Mouse (Mus musculus) left cerebral cortex, postnatal 25 days (tissue): ENCODE results near the gene Rassf4. TPM values are rescaled to one million over a fixed set of nuclear protein-coding genes. Genes with fewer than 3 reads are reported as not detected.

ENCODE experiments used
- DNase-seq, 2 experiments: peaks; one replicate each; pipeline ENCODE4 v3.0.0; 2022; ENCODE audit warnings: low spot score in 2 of 2, mixed read lengths in 1 of 2
- intact Hi-C: fragments of 180-260 bp; cut with DNase I; formaldehyde crosslinking; loops from one replicate; pipeline ENCODE4 v1.15.1; 2025
- total RNA-seq, 2 experiments: library from RNA; stranded (reverse); gene quantifications; 2 replicates each; pipeline ENCODE4 v1.2.3; 2021

The Rassf4 gene
- 1 to 10 TPM; 4.6 to 4.8 TPM for total RNA-seq

GRCm38 (mm10) chr6:116673471-116674282 lies at the start of gene Rassf4:
Gene Rassf4 (minus strand): TSS chr6:116673952.
- DNase-seq = peak; percentile 57 to 71
- intact Hi-C loops = no loop called here

GRCm38 (mm10) chr6:116718920-116719319 lies 45.2 kb upstream of the Rassf4 start:
- intact Hi-C loops = no loop called here
- DNase-seq = peak in 1 of 2 experiments; percentile 25

- DNase-seq = no peak
- intact Hi-C loops = no loop called here
These were observed 44.6 kb upstream of the Rassf4 start for GRCm38 (mm10) chr6:116718361-116718760.

GRCm38 (mm10) chr6:116717851-116718250 lies 44.1 kb upstream of the Rassf4 start:
- no peak for DNase-seq
- intact Hi-C loops = no loop called here

- intact Hi-C loops = no loop called here
- DNase-seq = no peak
These were observed 42.9 kb upstream of the Rassf4 start, which contains the start of gene Tmem72 for GRCm38 (mm10) chr6:116716666-116717065. Gene Tmem72 (minus strand): TSS chr6:116716913.

GRCm38 (mm10) chr6:116715166-116715565 lies 41.4 kb upstream of the Rassf4 start:
- DNase-seq = no peak
- intact Hi-C loops = no loop called here

GRCm38 (mm10) chr6:116714576-116714975 lies 40.8 kb upstream of the Rassf4 start:
- peak in 1 of 2 experiments; percentile 38 for DNase-seq
- intact Hi-C loops = no loop called here

GRCm38 (mm10) chr6:116713966-116714365 lies 40.2 kb upstream of the Rassf4 start:
- intact Hi-C loops = no loop called here
- peak in 1 of 2 experiments; percentile 64 for DNase-seq

GRCm38 (mm10) chr6:116712503-116712902 lies 38.8 kb upstream of the Rassf4 start:
- intact Hi-C loops = no loop called here
- no peak for DNase-seq

- intact Hi-C loops = no loop called here
- DNase-seq = no peak
These were observed 38.3 kb upstream of the Rassf4 start for GRCm38 (mm10) chr6:116712062-116712461.

- DNase-seq = peak in 1 of 2 experiments; percentile 13
- intact Hi-C loops = no loop called here
These were observed 30.6 kb upstream of the Rassf4 start for GRCm38 (mm10) chr6:116704320-116704719.

- intact Hi-C loops = no loop called here
- no peak for DNase-seq
These were observed 27.1 kb upstream of the Rassf4 start for GRCm38 (mm10) chr6:116700821-116701220.

- intact Hi-C loops = loop anchor here (1.0 kb wide), 1 partner anchor 44 kb away; no protein-coding TSS in a partner anchor
- DNase-seq = no peak
These were observed 24.2 kb upstream of the Rassf4 start for GRCm38 (mm10) chr6:116697896-116698425.

- intact Hi-C loops = loop anchor here (1.0 kb wide), 1 partner anchor 43 kb away; no protein-coding TSS in a partner anchor
These were observed 23.7 kb upstream of the Rassf4 start for GRCm38 (mm10) chr6:116697413-116697812.

GRCm38 (mm10) chr6:116694346-116694745 lies 20.6 kb upstream of the Rassf4 start:
- DNase-seq = no peak

More at GRCm38 (mm10) chr6:116697413-116697812, 23.7 kb upstream of the Rassf4 start:
- DNase-seq = no peak

GRCm38 (mm10) chr6:116693639-116694038 lies 19.9 kb upstream of the Rassf4 start:
- intact Hi-C loops = no loop called here
- DNase-seq = no peak

More at GRCm38 (mm10) chr6:116694346-116694745, 20.6 kb upstream of the Rassf4 start:
- intact Hi-C loops = no loop called here

- intact Hi-C loops = no loop called here
- peak in 1 of 2 experiments; percentile 35 for DNase-seq
These were observed 8.6 kb upstream of the Rassf4 start for GRCm38 (mm10) chr6:116682317-116682716.

- peak in 1 of 2 experiments; percentile 35 for DNase-seq
- intact Hi-C loops = no loop called here
These were observed 6.0 kb upstream of the Rassf4 start for GRCm38 (mm10) chr6:116679563-116680288.

- no peak for DNase-seq
These were observed 3.6 kb upstream of the Rassf4 start for GRCm38 (mm10) chr6:116677321-116677720.

GRCm38 (mm10) chr6:116676355-116676913 lies 2.7 kb upstream of the Rassf4 start:
- intact Hi-C loops = no loop called here
- no peak for DNase-seq

More at GRCm38 (mm10) chr6:116677321-116677720, 3.6 kb upstream of the Rassf4 start:
- intact Hi-C loops = no loop called here
